Mouse (Mus musculus) embryonic facial prominence, embryonic 11.5 days (tissue): ENCODE results near the gene Mybl2. TPM values are rescaled to one million over a fixed set of nuclear protein-coding genes. Genes with fewer than 3 reads are reported as not detected.
A peak's percentile ranks its signal among the peaks of the same experiment; 100 is the strongest.
"Not testable (repeated sequence)": the region's sequence is repeated elsewhere in the genome, so short reads cannot be mapped to it uniquely, and the experiment has no call there.

Source experiments
- ATAC-seq: fragments of 200-750 bp; cut with Nextera tagmentation; replicated peaks from 2 replicates; pipeline ENCODE4 v1.8.0; 2017; ENCODE audit warnings: low read depth; ENCODE audit not compliant: insufficient number of reproducible peaks, low FRiP score, low TSS enrichment
- DNase-seq: peaks from one replicate; pipeline ENCODE4 v3.0.0-alpha.2; 2015; ENCODE audit warnings: low spot score
- H3K27ac ChIP-seq: fragments of 300-500 bp; sonication (generic); replicated peaks from 2 replicates; pipeline ENCODE4 v1.5.1; 2014; ENCODE audit warnings: mild to moderate bottlenecking, low read depth, low read length, control low read depth
- H3K27me3 ChIP-seq: fragments of 300-500 bp; sonication (generic); 2 replicates; pipeline ENCODE4 v1.6.1; 2014; ENCODE audit warnings: mild to moderate bottlenecking, low read length, moderate library complexity, mixed read lengths; ENCODE audit not compliant: control insufficient read depth, insufficient read depth
- H3K36me3 ChIP-seq: fragments of 300-500 bp; sonication (generic); replicated peaks from 2 replicates; pipeline ENCODE4 v1.6.1; 2014; ENCODE audit warnings: low read depth, mild to moderate bottlenecking, low read length, moderate library complexity, mixed read lengths; ENCODE audit not compliant: control insufficient read depth, insufficient read depth
- H3K4me1 ChIP-seq: fragments of 300-500 bp; sonication (generic); 2 replicates; pipeline ENCODE4 v1.6.1; 2014; ENCODE audit warnings: low read length, mixed read lengths; ENCODE audit not compliant: control insufficient read depth, insufficient read depth
- H3K4me2 ChIP-seq: fragments of 300-500 bp; sonication (generic); 2 replicates; pipeline ENCODE4 v1.6.1; 2014; ENCODE audit warnings: low read depth, mild to moderate bottlenecking, control low read depth, low read length, moderate library complexity
- H3K4me3 ChIP-seq: fragments of 300-500 bp; sonication (generic); 2 replicates; pipeline ENCODE4 v1.5.1; 2014; ENCODE audit warnings: low read depth, low read length, control low read depth
- H3K9ac ChIP-seq: fragments of 300-500 bp; sonication (generic); replicated peaks from 2 replicates; pipeline ENCODE4 v1.6.1; 2014; ENCODE audit warnings: mild to moderate bottlenecking, control low read depth, low read length
- H3K9me3 ChIP-seq: fragments of 300-500 bp; sonication (generic); replicated peaks from 2 replicates; pipeline ENCODE4 v1.6.1; 2016; ENCODE audit warnings: mild to moderate bottlenecking, low read length, inconsistent platforms, mixed read lengths; ENCODE audit not compliant: control insufficient read depth
- WGBS: fragments of 180-500 bp; shearing (Covaris S2); extraction: QIAGEN DNeasy Blood & Tissue Kit; methylation state at CpG from one replicate; pipeline ENCODE4 v1.1.7; 2014; 5-methylcytosine and 5-hydroxymethylcytosine counted together
- polyA plus RNA-seq: library from polyadenylated mRNA; unstranded; fragments of >200 nt; fragmentation: Nextera tagmentation; extraction: Ambion mirVana; gene quantifications from 2 replicates; pipeline ENCODE4 v1.2.1, GENCODE M21; 2014

The Mybl2 gene
- polyA plus RNA-seq, 1 experiment from 2014 or later: 25.6 TPM

GRCm38 (mm10) chr2:163049116-163049515 lies 5.4 kb upstream of the Mybl2 start:
- WGBS: 87% methylated on average over 2 of the region's 2 CpGs
- DNase-seq: no peak
- no peaks in the 10 kb centered on the region for H3K27me3 ChIP-seq
- ATAC-seq: no peak
- H3K36me3 ChIP-seq: no peaks in the 10 kb centered on the region; the same call in 1 of the 2 replicates
- no peak overlapping the region for H3K4me3 ChIP-seq
- H3K9ac ChIP-seq: no peak overlapping the region
- no peaks in the 10 kb centered on the region for H3K4me1 ChIP-seq
- no peak overlapping the region for H3K27ac ChIP-seq
- H3K9me3 ChIP-seq: no peaks in the 10 kb centered on the region
- no peak overlapping the region for H3K4me2 ChIP-seq

GRCm38 (mm10) chr2:163051691-163052090 lies 2.8 kb upstream of the Mybl2 start:
- ATAC-seq (no peak), DNase-seq (no peak)
- H3K4me1 ChIP-seq: no peaks in the 10 kb centered on the region; the same call in 1 of the 2 replicates
- no peak overlapping the region for H3K9ac ChIP-seq
- H3K4me2 ChIP-seq: no peak overlapping the region
- H3K4me3 ChIP-seq: no peak overlapping the region
- no peaks in the 10 kb centered on the region for H3K9me3 ChIP-seq
- no peak overlapping the region for H3K27ac ChIP-seq
- no peaks in the 10 kb centered on the region; the same call in 1 of the 2 replicates for H3K36me3 ChIP-seq
- no peaks in the 10 kb centered on the region; the same call in 1 of the 2 replicates for H3K27me3 ChIP-seq
- 71% methylated on average over 1 of the region's 1 CpGs for WGBS

- no peak for ATAC-seq
- Histone ChIP-seq H3K27ac (no peak overlapping the region), H3K9ac (no peak overlapping the region), H3K4me1 (no peaks in the 10 kb centered on the region; the same call in 1 of the 2 replicates), H3K27me3 (no peaks in the 10 kb centered on the region; the same call in 1 of the 2 replicates), H3K9me3 (no peaks in the 10 kb centered on the region), H3K36me3 (no peaks in the 10 kb centered on the region; the same call in 1 of the 2 replicates), H3K4me3 (no peak overlapping the region), H3K4me2 (no peak overlapping the region)
- DNase-seq: no peak
- WGBS: 25% methylated on average over 4 of the region's 4 CpGs
Measured at GRCm38 (mm10) chr2:163052101-163052500, 2.4 kb upstream of the Mybl2 start.

- no peak overlapping the region for H3K27ac ChIP-seq
- H3K36me3 ChIP-seq: no peaks in the 10 kb centered on the region
- WGBS: 65% methylated on average over 4 of the region's 4 CpGs
- H3K9me3 ChIP-seq: no peaks in the 10 kb centered on the region
- ATAC-seq (no peak), DNase-seq (no peak)
- no peaks in the 10 kb centered on the region; the same call in 1 of the 2 replicates for H3K27me3 ChIP-seq
- H3K4me2 ChIP-seq: no peak overlapping the region
- H3K4me3 ChIP-seq: no peak overlapping the region
- no peaks in the 10 kb centered on the region; the same call in 1 of the 2 replicates for H3K4me1 ChIP-seq
- H3K9ac ChIP-seq: no peak overlapping the region
Measured at GRCm38 (mm10) chr2:163052826-163053225, 1.7 kb upstream of the Mybl2 start.

- DNase-seq (peak; percentile 44), ATAC-seq (peak; percentile 35)
- H3K4me1 ChIP-seq: no peaks in the 10 kb centered on the region; the same call in 1 of the 2 replicates
- H3K27me3 ChIP-seq: no peaks in the 10 kb centered on the region; the same call in 1 of the 2 replicates
- H3K4me3 ChIP-seq: peak overlapping the region; percentile 73
- H3K36me3 ChIP-seq: no peaks in the 10 kb centered on the region
- no peaks in the 10 kb centered on the region for H3K9me3 ChIP-seq
- peak overlapping the region; percentile 97 for H3K4me2 ChIP-seq
- peak overlapping the region; percentile 84 for H3K9ac ChIP-seq
- under 1% methylated on average over 37 of the region's 38 CpGs for WGBS
- peak overlapping the region; percentile 52; the same call in 1 of the 2 replicates for H3K27ac ChIP-seq
Measured at GRCm38 (mm10) chr2:163054891-163055494, 506 bp downstream of the Mybl2 start.

GRCm38 (mm10) chr2:163055715-163056114 lies 1.2 kb downstream of the Mybl2 start:
- Histone ChIP-seq H3K4me2 (peak overlapping the region; percentile 97), H3K9ac (peak overlapping the region; percentile 84), H3K27ac (no peak overlapping the region), H3K4me1 (no peaks in the 10 kb centered on the region; the same call in 1 of the 2 replicates), H3K36me3 (no peaks in the 10 kb centered on the region), H3K4me3 (peak overlapping the region; percentile 73), H3K9me3 (no peaks in the 10 kb centered on the region), H3K27me3 (no peaks in the 10 kb centered on the region; the same call in 1 of the 2 replicates)
- no peak for DNase-seq
- 34% methylated on average over 5 of the region's 5 CpGs for WGBS
- no peak for ATAC-seq

GRCm38 (mm10) chr2:163056584-163056983 lies 2.1 kb downstream of the Mybl2 start:
- Histone ChIP-seq H3K9me3 (no peaks in the 10 kb centered on the region), H3K36me3 (no peaks in the 10 kb centered on the region), H3K27me3 (no peaks in the 10 kb centered on the region; the same call in 1 of the 2 replicates), H3K4me1 (no peaks in the 10 kb centered on the region; the same call in 1 of the 2 replicates), H3K4me2 (no peak overlapping the region), H3K4me3 (no peak overlapping the region), H3K27ac (no peak overlapping the region), H3K9ac (no peak overlapping the region)
- DNase-seq: no peak
- WGBS: 90% methylated on average over 9 of the region's 9 CpGs
- no peak for ATAC-seq

- not testable (repeated sequence) for H3K9ac ChIP-seq, H3K36me3 ChIP-seq, H3K27me3 ChIP-seq, H3K4me1 ChIP-seq, H3K27ac ChIP-seq, DNase-seq, H3K4me3 ChIP-seq, H3K4me2 ChIP-seq, ATAC-seq, H3K9me3 ChIP-seq
- 92% methylated on average over 6 of the region's 7 CpGs for WGBS
Measured at GRCm38 (mm10) chr2:163058981-163059380, 4.5 kb downstream of the Mybl2 start.
